Mouse (Mus musculus) cerebellum, adult 9-10 months (tissue): Measurements from ENCODE around the gene Mndal.
"Not testable (repeated sequence)": the region's sequence is repeated elsewhere in the genome, so short reads cannot be mapped to it uniquely, and the experiment has no call there.

ENCODE experiments used
- DNase-seq: peaks from one replicate; pipeline ENCODE4 v3.0.0; 2022

Mndal gene

DNA sequence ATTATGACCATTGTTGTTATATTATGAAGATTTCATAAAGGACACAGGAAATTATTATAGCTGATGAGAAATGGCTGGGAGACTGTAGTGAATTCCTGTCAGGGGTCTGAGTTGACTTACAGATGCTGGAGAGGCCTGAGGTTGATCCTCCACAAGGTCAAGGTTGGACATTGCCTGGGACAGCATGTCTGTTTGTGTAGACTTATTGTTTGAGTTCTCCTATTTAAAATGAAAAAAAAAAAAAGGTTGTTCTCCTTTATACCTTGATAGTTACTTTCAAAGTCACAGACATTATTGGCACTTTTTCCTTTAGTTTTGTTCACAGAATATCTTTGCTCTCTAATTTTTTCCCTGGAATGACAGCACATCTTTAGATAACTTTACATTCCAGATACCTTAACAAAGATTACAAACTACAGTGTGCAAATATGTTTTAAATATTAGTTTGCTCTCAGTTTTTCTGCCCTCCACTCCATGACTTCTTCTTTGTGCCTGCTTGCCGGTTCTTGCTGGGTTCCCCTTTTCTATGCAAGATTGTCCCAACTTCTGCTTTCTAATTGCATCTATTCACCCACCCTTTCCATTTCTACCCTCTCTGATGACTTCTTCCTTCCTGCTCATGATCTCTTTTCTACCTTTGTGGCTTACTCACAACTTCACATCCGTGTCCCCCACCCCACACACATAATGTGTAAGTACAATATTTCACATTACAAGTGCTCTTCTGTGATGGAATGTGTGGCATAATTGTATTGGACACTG is 55.1 kb downstream of the Mndal start:
- DNase-seq, result not testable (repeated sequence)

DNA sequence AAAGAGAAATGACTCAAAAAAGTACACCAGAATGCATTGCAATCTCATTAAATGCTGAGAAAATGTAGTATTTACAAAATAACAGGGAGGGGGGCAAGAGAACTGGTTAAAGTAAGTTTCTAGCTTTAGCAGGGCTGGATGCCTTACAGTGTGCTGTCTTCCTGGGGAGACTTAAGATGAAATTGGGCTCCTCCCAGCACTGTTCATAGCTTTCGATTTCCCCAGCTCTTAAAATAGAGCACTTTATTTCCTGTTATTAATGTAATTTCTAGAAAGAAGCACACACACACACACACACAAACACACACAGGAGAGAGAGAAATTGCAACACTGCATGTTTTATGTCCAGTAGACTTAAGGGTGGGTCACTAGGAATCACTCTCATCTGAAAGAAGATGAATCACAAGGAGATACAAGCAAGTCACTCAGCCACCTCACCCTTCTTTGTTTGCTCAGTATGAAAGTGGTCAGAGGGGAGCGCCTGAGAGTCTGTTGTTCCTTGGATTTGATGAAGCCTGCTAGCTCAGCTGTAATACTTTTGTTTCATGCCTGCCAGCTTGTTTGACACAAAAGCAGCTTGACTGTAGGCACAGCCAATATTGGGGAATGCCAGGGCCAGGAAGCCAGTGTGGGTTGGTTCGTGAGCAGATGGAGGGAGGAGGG is 62.2 kb downstream of the Mndal start:
- not testable (repeated sequence) for DNase-seq

DNA sequence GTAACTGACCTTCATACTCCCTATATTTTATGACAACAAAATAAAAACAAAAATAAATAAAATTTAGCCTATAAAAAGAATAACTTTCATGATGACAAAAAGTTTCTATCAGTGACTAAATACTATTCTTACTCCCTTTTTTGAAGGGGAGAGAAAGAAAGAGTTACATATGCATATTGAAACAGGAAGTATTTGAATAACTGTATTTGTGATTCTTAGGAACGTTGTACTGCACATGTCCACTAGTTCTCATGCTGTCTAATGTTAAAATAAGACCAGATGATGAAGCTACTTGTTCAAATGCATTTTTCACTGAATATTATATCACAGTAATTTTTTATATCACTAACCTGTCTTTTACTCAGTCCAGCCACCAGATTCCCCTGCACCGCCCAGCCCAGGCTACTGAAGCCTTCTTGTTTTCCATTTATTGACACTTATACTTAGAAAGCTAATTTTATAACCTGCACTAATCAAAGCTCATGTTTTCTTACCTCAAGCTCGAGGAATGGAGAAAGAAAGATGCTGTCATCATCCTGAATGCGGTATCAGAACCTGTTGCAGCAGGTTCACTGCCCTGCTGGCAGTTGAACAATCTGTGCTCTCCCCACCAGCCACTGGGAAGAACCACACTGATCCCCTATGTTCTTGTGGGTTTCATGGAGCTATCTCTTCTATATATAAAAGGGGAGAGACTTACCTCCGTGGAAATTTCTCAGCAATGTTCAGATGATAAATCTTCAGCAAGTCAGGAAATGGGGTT is 62.9 kb downstream of the Mndal start:
- not testable (repeated sequence) for DNase-seq

DNA sequence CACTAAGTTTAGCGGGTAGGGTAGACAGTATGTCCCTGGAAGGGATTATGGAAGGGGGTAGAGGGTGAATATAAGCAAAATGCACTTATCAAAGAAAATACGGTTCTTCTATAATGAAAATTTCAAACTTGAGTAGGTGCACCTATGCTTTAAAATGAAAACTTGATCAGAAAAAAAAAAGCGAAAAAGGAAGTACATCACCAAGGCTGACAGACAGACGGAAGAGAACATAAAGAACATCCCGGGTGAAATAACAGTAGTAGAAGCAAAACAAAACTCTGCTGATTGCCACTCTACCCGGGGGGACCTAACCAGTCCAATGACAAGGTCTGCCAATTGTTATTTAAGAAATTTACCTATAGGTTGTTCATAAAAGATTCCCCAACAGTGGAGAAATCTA is 64.0 kb downstream of the Mndal start:
- DNase-seq, result not testable (repeated sequence)

DNA sequence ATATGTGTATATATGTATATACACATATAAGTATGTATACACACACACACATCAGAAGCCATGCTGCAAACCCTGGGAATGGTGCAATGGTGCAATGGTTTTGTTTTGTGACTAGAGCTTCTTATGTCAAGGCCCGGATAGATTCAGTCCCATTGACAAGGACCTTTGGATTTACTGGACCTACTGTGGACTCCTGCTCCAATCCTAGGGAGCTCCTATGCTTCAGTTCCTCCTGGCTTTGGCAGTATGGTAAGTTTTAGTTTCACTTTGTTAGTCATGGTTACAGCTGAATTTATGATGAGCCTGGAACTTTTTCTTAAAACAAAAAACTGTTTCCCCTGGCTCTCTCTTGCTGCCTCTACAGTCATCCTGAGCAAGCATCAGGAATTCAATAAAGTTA is 65.2 kb downstream of the Mndal start:
- DNase-seq, result not testable (repeated sequence)

DNA sequence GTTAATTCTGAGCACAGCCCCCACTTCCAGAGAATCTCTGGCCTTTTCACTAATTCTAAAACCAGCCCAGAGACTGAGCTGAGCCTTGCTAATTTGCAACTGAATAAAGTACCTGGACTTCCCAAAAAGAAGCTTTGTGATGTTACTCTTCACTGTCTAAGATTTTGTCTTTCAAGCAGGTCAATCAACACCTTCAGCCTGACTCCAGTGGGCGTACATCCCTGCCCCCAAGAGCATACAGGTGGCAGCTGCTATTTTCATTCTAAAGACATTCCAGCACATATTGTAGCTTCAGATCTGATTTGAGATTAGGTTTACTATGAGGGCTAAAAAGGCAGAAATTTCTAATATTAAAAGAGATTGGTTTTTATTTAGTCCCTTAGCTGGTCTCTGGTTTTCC is 73.7 kb downstream of the Mndal start:
- DNase-seq, result not testable (repeated sequence)

DNA sequence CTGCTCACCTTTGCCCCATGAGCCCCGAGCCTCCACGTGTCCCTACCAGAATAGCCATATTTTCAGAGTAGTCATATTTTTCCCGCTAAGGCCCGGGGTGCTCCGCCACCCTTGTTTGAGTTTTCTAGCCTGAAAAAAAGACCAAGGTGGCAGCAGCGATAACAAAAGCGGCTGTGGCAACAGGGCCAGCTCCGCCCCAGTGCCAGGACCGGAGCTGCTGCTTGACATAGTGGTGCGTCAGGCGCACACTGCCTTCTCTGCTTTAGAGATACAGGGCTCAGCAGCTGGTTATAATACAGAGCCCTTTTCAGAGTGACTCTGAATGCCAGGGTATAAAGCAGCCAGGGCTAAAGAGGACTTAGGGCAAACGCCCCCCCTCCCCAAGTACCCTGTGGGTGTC is 75.8 kb downstream of the Mndal start:
- no peak for DNase-seq

DNA sequence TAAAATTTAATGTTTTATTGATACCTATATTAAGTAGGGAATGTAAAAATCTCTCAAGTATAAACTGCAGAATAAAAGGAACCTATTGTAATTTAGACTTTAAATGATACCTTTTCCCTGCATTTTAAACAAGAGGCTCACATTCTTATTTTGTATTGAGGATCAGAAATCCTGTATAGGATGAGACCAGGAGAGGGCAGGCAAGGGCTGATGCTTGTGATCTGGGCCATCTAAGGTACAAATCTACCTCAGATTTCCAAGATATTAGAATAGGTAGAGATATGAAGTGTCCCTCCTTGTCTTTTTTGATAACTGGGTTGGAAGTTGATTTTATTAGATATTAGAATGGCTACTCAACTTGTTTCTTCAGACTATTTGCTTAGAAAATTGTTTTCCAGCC is 88.6 kb downstream of the Mndal start:
- not testable (repeated sequence) for DNase-seq

DNA sequence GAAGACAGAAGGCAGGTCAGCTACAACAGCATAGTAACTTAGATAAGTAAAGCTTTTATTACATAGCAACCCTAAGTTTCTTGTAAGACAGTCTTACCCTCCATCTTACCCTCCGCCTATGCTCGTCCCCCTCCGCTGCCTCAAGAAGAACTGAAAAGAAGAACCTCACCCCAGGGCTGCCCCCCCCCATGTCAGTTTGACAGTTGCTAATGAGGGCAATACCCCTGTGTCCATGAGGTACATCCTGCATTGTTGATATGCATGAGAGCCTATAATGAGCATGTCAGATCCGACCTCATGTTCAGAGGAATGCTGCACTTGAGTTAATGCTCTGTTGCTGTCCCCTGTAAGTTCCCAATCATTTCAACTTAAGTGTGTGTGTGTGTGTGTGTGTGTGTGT is 89.4 kb downstream of the Mndal start:
- DNase-seq, result not testable (repeated sequence)

DNA sequence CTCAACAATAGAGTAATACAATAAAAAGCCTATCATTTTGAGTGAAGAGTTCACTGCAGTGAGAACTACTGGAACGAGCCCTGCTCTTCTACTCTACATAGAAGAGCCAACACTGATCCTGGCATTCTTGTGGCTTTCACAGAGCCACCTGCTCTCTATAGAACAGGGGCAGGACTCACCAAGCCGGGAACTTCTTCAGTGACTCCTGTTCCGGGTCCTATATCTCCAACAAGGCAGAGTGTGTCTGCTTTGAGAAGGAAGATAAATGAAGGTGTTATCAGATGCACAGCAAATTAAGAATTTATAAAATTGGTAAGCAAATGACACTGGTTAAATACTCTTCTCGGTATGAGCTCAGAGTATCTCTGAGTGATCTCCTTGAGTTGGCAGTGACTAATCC is 96.1 kb downstream of the Mndal start:
- not testable (repeated sequence) for DNase-seq

DNA sequence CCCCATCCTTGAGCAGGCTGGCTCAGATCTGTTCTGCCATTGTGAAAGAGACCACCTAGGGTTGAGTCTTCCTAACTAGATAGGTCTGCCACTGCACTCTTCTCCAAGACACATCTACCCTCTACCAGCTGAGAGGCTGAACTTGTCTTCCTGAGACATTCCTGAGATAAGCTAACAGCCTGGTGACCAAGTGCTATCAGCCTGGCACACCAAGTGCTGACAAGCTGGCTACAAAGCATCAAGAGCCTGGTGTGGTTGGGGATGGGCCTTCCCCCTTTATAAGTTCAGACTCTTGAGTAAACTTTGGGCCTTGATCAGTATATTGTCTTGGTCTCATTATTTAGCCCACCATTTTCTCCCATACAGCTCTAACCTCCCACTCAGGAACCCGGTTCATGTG is 97.5 kb downstream of the Mndal start:
- DNase-seq, result no peak

DNA sequence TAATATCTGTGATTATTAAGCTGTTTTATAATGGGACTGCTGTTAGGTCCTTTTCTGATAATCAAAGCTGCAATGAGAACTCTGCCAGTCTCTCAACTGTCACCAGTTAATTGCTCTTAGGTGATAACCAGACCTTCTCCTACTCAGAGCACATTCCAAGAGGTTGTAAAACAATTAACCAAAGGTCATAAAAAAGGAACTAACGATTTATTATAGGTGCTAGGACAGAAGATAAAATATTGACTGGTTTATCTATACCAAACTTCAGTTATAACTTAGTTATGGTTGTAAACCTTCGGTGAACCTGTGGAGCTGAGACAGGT is 120.8 kb downstream of the Mndal start:
- DNase-seq, result not testable (repeated sequence)

DNA sequence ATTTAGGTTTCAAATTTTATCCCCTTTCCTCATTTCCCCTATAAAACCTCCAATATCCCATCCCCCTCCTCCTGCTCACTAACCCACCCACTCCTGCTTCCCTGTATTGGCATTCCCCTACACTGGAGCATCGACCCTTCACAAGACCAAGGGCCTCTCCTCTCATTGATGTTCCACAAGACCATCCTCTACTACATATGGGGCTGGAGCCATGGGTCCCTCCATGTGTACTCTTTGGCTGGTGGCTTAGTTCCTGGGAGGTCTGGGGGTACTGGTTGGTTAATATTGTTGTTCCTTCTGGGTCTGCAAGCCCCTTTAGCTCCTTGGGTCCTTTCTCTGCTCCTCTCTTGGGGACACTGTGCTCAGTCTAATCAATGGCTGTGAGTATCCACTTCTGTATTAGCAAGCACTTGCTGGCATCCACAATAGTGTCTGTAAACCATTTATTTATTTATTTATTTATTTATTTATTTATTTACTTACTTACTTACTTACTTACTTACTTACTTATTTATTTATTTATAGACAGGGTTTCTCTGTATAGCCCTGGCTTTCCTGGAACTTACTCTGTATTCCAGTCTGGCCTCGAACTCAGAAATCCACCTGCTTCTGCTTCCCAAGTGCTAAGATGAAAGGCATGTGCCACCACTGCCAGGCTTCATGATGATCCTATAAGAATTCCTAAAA is 121.4 kb downstream of the Mndal start:
- not testable (repeated sequence) for DNase-seq

DNA sequence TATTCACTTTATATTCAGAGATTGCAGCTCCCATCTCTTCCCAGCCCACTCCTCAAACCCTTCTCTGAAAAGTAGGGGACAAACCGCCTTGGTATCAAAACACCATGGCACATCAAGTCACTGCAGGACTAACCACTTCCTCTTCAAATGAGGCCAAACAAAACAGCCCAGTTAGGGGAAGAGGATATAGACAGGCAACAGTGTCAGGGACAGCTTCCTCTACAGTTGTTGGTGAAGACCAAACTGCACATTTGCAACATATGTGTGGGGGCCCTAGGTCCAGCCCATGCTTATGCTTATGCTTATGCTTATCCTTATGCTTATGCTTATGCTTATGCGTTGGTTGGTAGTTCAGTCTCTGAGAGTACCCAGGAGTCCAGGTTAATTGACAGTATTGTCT is 133.0 kb downstream of the Mndal start:
- DNase-seq, result not testable (repeated sequence)

DNA sequence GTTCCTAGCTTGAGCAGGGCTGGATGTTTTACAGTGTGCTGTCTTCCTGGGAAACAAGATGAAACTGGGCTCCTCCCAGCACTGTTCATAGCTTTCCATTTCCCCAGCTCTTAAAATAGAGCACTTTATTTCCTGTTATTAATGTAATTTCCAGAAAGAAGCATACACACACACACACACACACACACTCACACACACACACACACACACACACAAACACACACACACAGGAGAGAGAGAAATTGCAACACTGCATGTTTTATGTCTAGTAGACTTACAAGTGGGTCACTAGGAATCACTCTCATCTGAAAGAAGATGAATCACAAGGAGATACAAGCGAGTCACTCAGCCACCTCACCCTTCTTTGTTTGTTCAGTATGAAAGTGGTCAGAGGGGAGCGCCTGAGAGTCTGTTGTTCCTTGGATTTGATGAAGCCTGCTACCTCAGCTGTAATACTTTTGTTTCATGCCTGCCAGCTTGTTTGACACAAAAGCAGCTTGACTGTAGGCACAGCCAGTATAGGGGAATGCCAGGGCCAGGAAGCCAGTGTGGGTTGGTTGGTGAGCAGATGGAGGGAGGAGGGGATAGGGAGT is 139.5 kb downstream of the Mndal start:
- DNase-seq, result not testable (repeated sequence)

DNA sequence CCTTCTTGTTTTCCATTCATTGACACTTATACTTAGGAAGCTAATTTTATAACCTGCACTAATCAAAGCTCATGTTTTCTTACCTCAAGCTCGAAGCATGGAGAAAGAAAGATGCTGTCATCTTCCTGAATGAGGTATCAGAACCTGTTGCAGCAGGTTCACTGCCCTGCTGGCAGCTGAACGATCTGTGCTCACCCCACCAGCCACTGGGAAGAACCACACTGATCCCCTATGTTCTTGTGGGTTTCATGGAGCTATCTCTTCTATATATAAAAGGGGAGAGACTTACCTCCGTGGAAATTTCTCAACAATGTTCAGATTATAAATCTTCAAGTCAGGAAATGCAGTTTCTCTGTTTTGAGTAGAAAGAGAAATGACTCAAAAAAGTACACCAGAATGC is 140.1 kb downstream of the Mndal start:
- DNase-seq, result not testable (repeated sequence)

DNA sequence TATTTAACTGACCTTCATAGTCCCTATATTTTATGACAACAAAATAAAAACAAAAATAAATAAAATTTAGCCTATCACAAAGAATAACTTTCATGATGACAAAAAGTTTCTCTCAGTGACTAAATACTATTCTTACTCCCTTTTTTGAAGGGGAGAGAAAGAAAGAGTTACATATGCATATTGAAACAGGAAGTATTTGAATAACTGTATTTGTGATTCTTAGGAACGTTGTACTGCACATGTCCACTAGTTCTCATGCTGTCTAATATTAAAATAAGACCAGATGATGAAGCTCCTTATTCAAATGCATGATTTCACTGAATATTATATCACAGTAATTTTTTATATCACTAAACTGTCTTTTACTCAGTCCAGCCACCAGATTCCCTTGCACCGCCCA is 140.5 kb downstream of the Mndal start:
- not testable (repeated sequence) for DNase-seq
